Mouse (Mus musculus) kidney, adult 2 months (tissue): Measurements from ENCODE around the gene Elp4.

Experiments
- CTCF ChIP-seq: fragments of 200-500 bp; conservative IDR thresholded peaks from 2 replicates; pipeline ENCODE4 v1.5.1; 2011; ENCODE audit warnings: low read depth, mild to moderate bottlenecking, control low read depth, low read length, moderate library complexity, mixed read lengths; ENCODE audit not compliant: insufficient read depth, insufficient read length
- POLR2A ChIP-seq: fragments of 200-500 bp; IDR thresholded peaks from one replicate; pipeline ENCODE4 v1.6.1; 2011; ENCODE audit warnings: low read depth, low read length, control low read depth

DNA sequence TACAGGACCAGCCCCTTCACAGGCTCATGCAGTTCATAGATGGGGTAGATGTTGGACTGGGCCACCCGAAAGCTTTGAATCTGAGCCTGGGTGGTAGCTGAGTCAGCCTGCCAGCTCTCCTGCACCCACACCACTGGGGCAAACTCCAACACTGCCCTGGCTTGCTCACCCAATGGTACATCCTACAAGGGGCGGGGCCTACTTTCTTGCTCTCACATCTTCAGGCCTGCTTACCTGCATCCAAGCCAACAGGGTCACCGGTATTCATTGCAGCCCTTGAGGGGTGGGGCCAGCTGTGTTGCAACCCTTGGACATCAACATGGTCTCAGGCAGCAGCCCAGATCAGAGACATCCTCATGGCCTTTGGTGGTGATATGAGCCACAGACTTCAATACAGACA lies 6.2 kb upstream of the Elp4 start:
- TF ChIP-seq POLR2A (no peak), CTCF (no peak)
